Mouse (Mus musculus) erythroblast, embryonic 14.5 days (primary cell): ENCODE data around the gene Zfp219. TPM values are rescaled to one million over a fixed set of nuclear protein-coding genes. Genes with fewer than 3 reads are reported as not detected.

Experiments used
- H3K27me3 ChIP-seq: 2 replicates; pipeline ENCODE4 v1.6.1; 2012; ENCODE audit warnings: inconsistent platforms; ENCODE audit not compliant: control insufficient read depth
- H3K36me3 ChIP-seq: 2 replicates; pipeline ENCODE4 v1.6.1; 2012; ENCODE audit warnings: mild to moderate bottlenecking, inconsistent platforms; ENCODE audit not compliant: control insufficient read depth
- H3K4me1 ChIP-seq: 2 replicates; pipeline ENCODE4 v1.6.1; 2012; ENCODE audit warnings: inconsistent platforms; ENCODE audit not compliant: control insufficient read depth
- H3K4me3 ChIP-seq: replicated peaks from 2 replicates; pipeline ENCODE3; 2012; ENCODE audit warnings: moderate library complexity, mild to moderate bottlenecking, inconsistent platforms
- H3K9me3 ChIP-seq: 2 replicates; pipeline ENCODE4 v1.6.1; 2012; ENCODE audit warnings: low read length, inconsistent platforms, mixed read lengths; ENCODE audit not compliant: control insufficient read depth
- GATA1 ChIP-seq: IDR thresholded peaks from 2 replicates; pipeline ENCODE4 v1.6.1; 2012; ENCODE audit warnings: low read length, inconsistent platforms, mixed read lengths
- TAL1 ChIP-seq: IDR thresholded peaks from 3 replicates; pipeline ENCODE4 v1.6.1; 2012; ENCODE audit warnings: low read length, inconsistent platforms, mixed read lengths
- polyA plus RNA-seq: library from polyadenylated mRNA; stranded (reverse); fragments of >175 nt; gene quantifications from 2 replicates; pipeline ENCODE4 v1.2.3, GENCODE M21; 2012

Zfp219 gene
- polyA plus RNA-seq, 1 experiment: 2.0 TPM

- no peak for TF ChIP-seq TAL1
- no peak for TF ChIP-seq GATA1
- H3K4me1 ChIP-seq: peaks cover 40% of the 10 kb centered on the region
Observed at GRCm38 (mm10) chr14:52013021-52013610, 7.4 kb downstream of the Zfp219 start.

DNA sequence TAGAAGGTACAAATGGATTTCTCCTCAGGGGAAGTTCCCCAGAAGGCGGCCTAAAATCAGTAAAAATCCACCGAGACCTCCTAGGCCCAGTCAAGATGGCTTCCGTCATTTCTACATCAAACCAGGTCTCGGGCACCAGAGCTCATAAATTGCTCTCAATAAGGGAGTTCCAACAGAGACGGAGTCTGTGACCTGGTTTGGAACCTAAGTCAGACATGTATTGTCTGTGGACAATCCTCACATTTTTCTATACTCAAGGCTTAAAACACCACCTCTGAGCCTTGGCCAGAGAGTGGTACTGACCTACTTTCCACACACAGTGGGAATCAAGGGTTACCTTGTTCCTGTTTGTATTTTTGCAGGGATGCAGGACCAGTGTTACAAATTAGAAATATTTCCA lies 8.0 kb downstream of the Zfp219 start:
- H3K27me3 ChIP-seq: peaks cover 6% of the 10 kb centered on the region
- H3K4me3 ChIP-seq: no peak overlapping the region
- peaks cover 21% of the 10 kb centered on the region for H3K36me3 ChIP-seq
- H3K9me3 ChIP-seq: no peaks in the 10 kb centered on the region
- no peak for TF ChIP-seq GATA1
- TF ChIP-seq TAL1: no peak
- H3K4me1 ChIP-seq: peaks cover 40% of the 10 kb centered on the region

More at GRCm38 (mm10) chr14:52013021-52013610, 7.4 kb downstream of the Zfp219 start:
- Histone ChIP-seq H3K4me3 (no peak overlapping the region), H3K36me3 (peaks cover 20% of the 10 kb centered on the region), H3K9me3 (no peaks in the 10 kb centered on the region), H3K27me3 (peaks cover 6% of the 10 kb centered on the region)

- TF ChIP-seq TAL1: no peak
- no peak for TF ChIP-seq GATA1
- Histone ChIP-seq H3K4me1 (peaks cover 39% of the 10 kb centered on the region), H3K4me3 (no peak overlapping the region)
Observed at GRCm38 (mm10) chr14:52012085-52012484, 8.4 kb downstream of the Zfp219 start.

DNA sequence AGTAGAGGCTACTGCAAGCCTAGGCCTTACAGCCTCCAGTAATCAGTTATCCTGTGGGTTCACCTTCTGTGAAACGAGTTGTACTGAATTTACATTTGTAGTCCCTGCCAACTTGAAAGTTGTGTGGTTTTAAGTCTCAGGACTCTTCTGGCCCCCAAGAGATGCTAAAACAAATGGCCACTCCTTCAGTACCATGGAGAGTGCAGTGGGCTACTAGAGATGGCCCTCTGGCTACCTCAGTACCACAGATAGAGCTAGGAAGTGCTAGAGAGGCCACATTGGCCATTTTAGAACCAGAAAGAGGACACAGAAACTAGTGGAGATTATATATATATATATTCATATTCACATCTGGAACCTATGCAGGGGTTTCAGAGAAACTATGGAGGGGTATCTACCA lies 8.8 kb downstream of the Zfp219 start:
- Histone ChIP-seq H3K4me3 (no peak overlapping the region), H3K27me3 (peaks cover 6% of the 10 kb centered on the region), H3K36me3 (peaks cover 24% of the 10 kb centered on the region), H3K4me1 (peaks cover 35% of the 10 kb centered on the region), H3K9me3 (no peaks in the 10 kb centered on the region)
- TF ChIP-seq GATA1: no peak
- no peak for TF ChIP-seq TAL1

More at GRCm38 (mm10) chr14:52012085-52012484, 8.4 kb downstream of the Zfp219 start:
- Histone ChIP-seq H3K9me3 (no peaks in the 10 kb centered on the region), H3K36me3 (peaks cover 24% of the 10 kb centered on the region), H3K27me3 (peaks cover 6% of the 10 kb centered on the region)

GRCm38 (mm10) chr14:52010446-52011111 lies 10.0 kb downstream of the Zfp219 start:
- peaks cover 34% of the 10 kb centered on the region for H3K36me3 ChIP-seq
- TF ChIP-seq GATA1 (no peak), TAL1 (no peak)
- no peak overlapping the region for H3K4me3 ChIP-seq
- H3K9me3 ChIP-seq: no peaks in the 10 kb centered on the region
- H3K27me3 ChIP-seq: peaks cover 6% of the 10 kb centered on the region
- peaks cover 27% of the 10 kb centered on the region for H3K4me1 ChIP-seq

GRCm38 (mm10) chr14:52009841-52010240 lies 10.7 kb downstream of the Zfp219 start:
- TF ChIP-seq GATA1: no peak
- no peak for TF ChIP-seq TAL1
- no peak overlapping the region for H3K4me3 ChIP-seq
- H3K4me1 ChIP-seq: peaks cover 19% of the 10 kb centered on the region

GRCm38 (mm10) chr14:52009361-52009760 lies 11.2 kb downstream of the Zfp219 start:
- Histone ChIP-seq H3K36me3 (peaks cover 45% of the 10 kb centered on the region), H3K4me3 (no peak overlapping the region), H3K27me3 (peaks cover 6% of the 10 kb centered on the region), H3K4me1 (peaks cover 17% of the 10 kb centered on the region), H3K9me3 (no peaks in the 10 kb centered on the region)
- TF ChIP-seq TAL1 (no peak), GATA1 (no peak)

More at GRCm38 (mm10) chr14:52009841-52010240, 10.7 kb downstream of the Zfp219 start:
- peaks cover 6% of the 10 kb centered on the region for H3K27me3 ChIP-seq
- H3K9me3 ChIP-seq: no peaks in the 10 kb centered on the region
- H3K36me3 ChIP-seq: peaks cover 40% of the 10 kb centered on the region

GRCm38 (mm10) chr14:52008321-52009203 lies 12.0 kb downstream of the Zfp219 start:
- H3K36me3 ChIP-seq: peaks cover 53% of the 10 kb centered on the region
- H3K27me3 ChIP-seq: peaks cover 1% of the 10 kb centered on the region
- no peak for TF ChIP-seq TAL1
- TF ChIP-seq GATA1: no peak
- no peak overlapping the region for H3K4me3 ChIP-seq
- peaks cover 15% of the 10 kb centered on the region for H3K4me1 ChIP-seq
- no peaks in the 10 kb centered on the region for H3K9me3 ChIP-seq

DNA sequence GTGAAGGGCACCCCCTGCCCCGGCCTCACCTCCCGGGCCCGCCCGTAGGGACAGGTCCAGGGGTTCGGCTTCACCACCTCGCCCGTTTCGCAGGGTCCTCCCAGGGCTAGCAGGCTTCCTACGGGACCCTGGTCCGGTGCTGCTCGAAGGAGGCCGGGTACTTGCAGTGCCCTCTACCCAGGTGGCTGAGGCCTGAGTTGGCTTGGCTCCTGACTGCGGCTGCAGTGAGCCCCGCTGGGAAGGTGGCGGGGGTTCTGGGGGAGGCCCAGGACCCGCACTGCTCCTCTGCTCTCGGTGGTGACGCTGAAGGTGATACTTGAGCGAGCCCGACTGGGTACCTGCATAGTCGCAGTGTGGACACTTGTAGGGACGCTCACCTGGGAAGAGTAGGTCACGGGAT lies 13.8 kb downstream of the Zfp219 start:
- Histone ChIP-seq H3K4me1 (peaks cover 14% of the 10 kb centered on the region), H3K36me3 (peaks cover 70% of the 10 kb centered on the region), H3K9me3 (no peaks in the 10 kb centered on the region), H3K4me3 (no peak overlapping the region), H3K27me3 (no peaks in the 10 kb centered on the region)
- no peak for TF ChIP-seq TAL1
- no peak for TF ChIP-seq GATA1
